Mouse (Mus musculus) layer of hippocampus, postnatal 10 days (tissue): ENCODE results near the gene H2-M5. TPM values are rescaled to one million over a fixed set of nuclear protein-coding genes. Genes with fewer than 3 reads are reported as not detected.

Source experiments
- DNase-seq, 2 experiments: peaks; one replicate each; pipeline ENCODE4 v3.0.0; 2021; ENCODE audit warnings: low spot score in 2 of 2
- total RNA-seq, 2 experiments: library from RNA; stranded (reverse); gene quantifications; 2 replicates each; pipeline ENCODE4 v1.2.3; 2021

The H2-M5 gene
- total RNA-seq, 2 experiments from 2014 or later = 3.2 to 3.7 TPM

DNA sequence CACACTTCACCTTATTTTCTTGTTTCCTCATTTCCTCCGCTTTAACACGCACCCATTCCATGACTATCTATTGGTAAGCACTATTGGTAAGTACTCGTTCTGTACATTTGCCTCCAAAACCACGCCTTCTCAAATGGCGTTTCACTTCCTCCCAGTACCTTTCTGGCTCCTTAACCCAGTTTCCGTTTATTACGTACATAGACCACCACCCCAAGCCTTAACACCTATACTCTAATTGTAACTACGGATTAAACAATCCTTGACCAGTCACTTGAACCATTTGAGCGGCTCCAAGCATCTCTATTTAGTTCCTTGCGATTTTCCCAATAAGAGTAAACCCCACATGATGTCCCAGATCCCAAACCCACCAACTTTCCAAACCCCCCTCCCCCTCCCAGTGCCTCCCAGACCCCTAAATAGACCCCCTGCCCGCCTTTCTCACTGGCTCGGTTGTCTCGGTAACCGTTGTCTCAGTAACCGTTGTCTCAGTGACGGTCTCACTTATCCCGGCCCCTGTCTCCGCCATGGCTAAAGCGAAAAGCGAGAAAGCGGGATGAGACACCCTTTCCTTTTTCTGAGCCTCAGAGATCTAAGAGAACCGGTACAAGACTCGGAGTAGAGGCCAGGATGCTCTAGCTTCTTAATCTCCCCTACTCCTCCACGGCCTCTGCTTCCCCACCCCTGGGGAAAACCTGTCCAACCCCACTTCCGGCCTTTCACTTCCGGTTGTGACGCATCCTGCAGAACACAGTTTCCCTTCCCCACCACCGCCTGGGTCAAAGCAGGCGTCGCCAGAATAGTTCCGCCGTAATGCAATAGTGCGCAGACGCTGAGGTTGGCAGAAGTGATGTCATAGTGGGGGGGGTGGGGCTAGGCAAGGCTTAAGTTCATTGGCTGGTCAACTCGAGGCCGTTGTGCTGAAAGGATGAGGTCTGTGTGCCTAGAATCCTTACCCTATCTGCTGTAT, 38.1 kb downstream of the H2-M5 start, which contains the start of gene Ppp1r11:
Ppp1r11 (minus strand) TSS at position 761 of the 967 bp plus-strand sequence.
- peak; percentile 93 to 94 for DNase-seq

GRCm38 (mm10) chr17:36949265-36949664, 40.1 kb downstream of the H2-M5 start:
- DNase-seq = no peak

DNA sequence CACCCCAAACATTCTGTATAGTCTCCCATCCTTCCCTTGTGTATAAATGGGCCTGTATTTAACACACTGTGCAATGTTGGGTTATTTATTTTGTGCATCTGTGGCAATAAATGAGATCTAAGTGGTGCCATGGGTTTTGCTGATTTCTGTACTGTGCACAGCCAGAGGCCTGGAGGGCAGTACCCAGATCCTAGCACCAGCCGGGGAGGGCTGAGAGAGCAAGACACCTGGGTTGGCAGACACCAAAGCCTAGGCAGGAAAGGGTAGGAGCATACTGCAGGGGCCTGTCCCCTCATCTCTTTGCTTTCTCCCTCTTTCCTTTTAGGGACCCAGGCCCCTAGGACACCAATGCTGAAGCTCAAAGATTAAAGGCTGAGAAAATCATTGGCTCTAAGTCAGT, 41.1 kb downstream of the H2-M5 start:
- no peak for DNase-seq

DNA sequence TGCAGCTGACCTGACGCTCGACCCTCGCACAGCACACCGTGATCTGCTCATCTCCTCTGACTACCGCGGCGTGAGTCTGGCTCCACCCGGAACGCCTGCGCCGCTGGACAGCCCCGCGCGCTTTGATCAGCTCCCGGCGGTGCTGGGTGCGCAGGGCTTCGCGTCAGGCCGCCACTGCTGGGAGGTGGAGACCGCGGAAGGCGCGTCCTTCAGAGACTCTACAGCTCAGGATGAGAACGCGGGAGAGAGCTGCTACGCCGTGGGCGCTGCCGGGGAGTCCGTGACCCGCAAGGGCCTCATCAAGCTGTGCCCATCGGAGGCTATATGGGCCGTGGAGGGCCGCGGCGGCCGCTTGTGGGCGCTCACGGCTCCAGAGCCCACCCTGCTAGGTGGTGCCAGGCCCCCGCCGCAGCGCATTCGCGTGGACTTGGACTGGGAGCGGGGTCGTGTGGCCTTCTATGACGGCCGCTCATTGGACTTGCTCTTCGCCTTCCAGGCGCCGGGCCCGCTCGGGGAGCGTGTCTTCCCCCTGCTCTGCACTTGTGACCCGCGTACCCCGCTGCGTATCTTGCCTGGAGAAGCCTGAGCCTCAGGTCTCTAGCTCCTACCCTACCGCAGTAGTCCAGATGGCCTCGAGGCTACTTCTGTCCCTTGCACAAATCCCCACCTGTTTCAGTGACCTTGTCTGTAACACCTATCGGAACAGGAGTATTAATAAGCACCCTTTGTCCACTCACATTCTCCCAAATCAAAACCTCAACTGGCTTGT, 42.1 kb downstream of the H2-M5 start:
- DNase-seq = peak; percentile 59 to 74

GRCm38 (mm10) chr17:36944121-36944775, 45.1 kb downstream of the H2-M5 start:
- DNase-seq = no peak

DNA sequence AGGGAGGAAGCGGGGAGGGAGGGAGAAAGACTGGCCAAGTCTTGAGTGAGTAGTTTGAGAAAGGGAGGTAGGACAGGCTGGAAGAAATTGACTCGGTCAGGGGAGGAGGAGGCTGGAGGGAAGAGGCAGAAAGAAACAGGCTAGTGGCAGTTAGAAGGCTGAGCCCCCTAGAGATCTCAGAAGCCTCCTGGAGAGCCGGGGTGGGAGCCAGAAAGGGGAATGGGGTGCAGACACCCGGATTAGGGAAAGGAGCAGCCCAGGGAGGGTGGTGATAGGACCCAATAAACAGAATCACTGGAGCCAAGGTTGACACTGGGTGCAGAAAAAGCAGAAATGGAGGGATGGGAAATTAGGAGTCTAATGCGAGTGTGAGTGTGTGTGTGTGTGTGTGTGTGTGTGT, 45.6 kb downstream of the H2-M5 start:
- DNase-seq = no peak

GRCm38 (mm10) chr17:36942791-36943471, 46.4 kb downstream of the H2-M5 start, which contains the start of gene Rnf39:
Gene Rnf39 (plus strand): TSS chr17:36942918.
- DNase-seq = no peak

GRCm38 (mm10) chr17:36942391-36942790, 46.9 kb downstream of the H2-M5 start:
- DNase-seq = peak in 1 of 2 experiments; percentile 52

- no peak for DNase-seq
These were observed 51.3 kb downstream of the H2-M5 start for GRCm38 (mm10) chr17:36938056-36938455.

Other genes starting within 250 kb of the H2-M5 start
- not detected for gene H2-M10.5, start 216.6 kb downstream of the H2-M5 start, total RNA-seq
- gene H2-M10.6, start 177.4 kb downstream of the H2-M5 start, total RNA-seq = not detected
- 10 to 100 TPM; 22.7 to 28.8 TPM for gene Trim26, start 152.4 kb downstream of the H2-M5 start, total RNA-seq
- not detected for gene Trim15, start 122.3 kb downstream of the H2-M5 start, total RNA-seq
- under 1 TPM in 1 of 2 experiments, not detected in 1; 0.16 TPM for gene Trim10, start 120.0 kb downstream of the H2-M5 start, total RNA-seq
- gene Trim40, start 99.4 kb downstream of the H2-M5 start, total RNA-seq = not detected
- not detected for gene Trim31, start 91.4 kb downstream of the H2-M5 start, total RNA-seq
- gene Rnf39, start 46.6 kb downstream of the H2-M5 start, total RNA-seq = 1 to 10 TPM; 4.9 to 5.4 TPM
- gene Ppp1r11, start 37.8 kb downstream of the H2-M5 start, total RNA-seq = 100 to 1,000 TPM in 1 of 2 experiments, 10 to 100 TPM in 1; 88.2 to 100 TPM
- 10 to 100 TPM; 30.2 to 30.3 TPM for gene Znrd1, start 31.0 kb downstream of the H2-M5 start, total RNA-seq
- 1 to 10 TPM; 4.8 to 5.3 TPM for gene Znrd1as, start 30.9 kb downstream of the H2-M5 start, total RNA-seq
- under 1 TPM; 0.53 to 0.83 TPM for gene 2410137M14Rik, start 8.3 kb downstream of the H2-M5 start, total RNA-seq
- gene Zfp57, start 11.6 kb upstream of the H2-M5 start, total RNA-seq = 10 to 100 TPM; 73.3 to 83.7 TPM
- gene Mog, start 33.9 kb upstream of the H2-M5 start, total RNA-seq = 1 to 10 TPM; 3.2 to 4.3 TPM
- 100 to 1,000 TPM; 594 to 649 TPM for gene Gabbr1, start 56.4 kb upstream of the H2-M5 start, total RNA-seq
- gene Olfr90, start 99.0 kb upstream of the H2-M5 start, total RNA-seq = not detected
- not detected for gene Olfr91, start 108.7 kb upstream of the H2-M5 start, total RNA-seq
- gene Olfr92, start 130.6 kb upstream of the H2-M5 start, total RNA-seq = not detected
- not detected for gene Olfr93, start 172.0 kb upstream of the H2-M5 start, total RNA-seq
- not detected for gene Ubd, start 204.4 kb upstream of the H2-M5 start, total RNA-seq
- not detected for gene Olfr94, start 211.5 kb upstream of the H2-M5 start, total RNA-seq
- gene Olfr95, start 223.6 kb upstream of the H2-M5 start, total RNA-seq = not detected
- gene Olfr96, start 230.6 kb upstream of the H2-M5 start, total RNA-seq = not detected
- not detected for gene Olfr97, start 247.8 kb upstream of the H2-M5 start, total RNA-seq